Mouse (Mus musculus) right cerebral cortex, postnatal 4 days (tissue): ENCODE results near the gene Defb25.
A peak's percentile ranks its signal among the peaks of the same experiment; 100 is the strongest.

Source experiments
- DNase-seq: peaks from one replicate; pipeline ENCODE4 v3.0.0-alpha.2; 2022

Defb25 gene

GRCm38 (mm10) chr2:152626774-152627591 is 4.1 kb upstream of the Defb25 start, which contains the start of gene Rem1:
Rem1 (plus strand) TSS chr2:152626951.
- no peak for DNase-seq

GRCm38 (mm10) chr2:152625256-152625655 is 2.4 kb upstream of the Defb25 start:
- DNase-seq = no peak

GRCm38 (mm10) chr2:152624566-152624965 is 1.7 kb upstream of the Defb25 start:
- no peak for DNase-seq

- DNase-seq = no peak
These were observed 702 bp downstream of the Defb25 start for GRCm38 (mm10) chr2:152622151-152622550.

DNA sequence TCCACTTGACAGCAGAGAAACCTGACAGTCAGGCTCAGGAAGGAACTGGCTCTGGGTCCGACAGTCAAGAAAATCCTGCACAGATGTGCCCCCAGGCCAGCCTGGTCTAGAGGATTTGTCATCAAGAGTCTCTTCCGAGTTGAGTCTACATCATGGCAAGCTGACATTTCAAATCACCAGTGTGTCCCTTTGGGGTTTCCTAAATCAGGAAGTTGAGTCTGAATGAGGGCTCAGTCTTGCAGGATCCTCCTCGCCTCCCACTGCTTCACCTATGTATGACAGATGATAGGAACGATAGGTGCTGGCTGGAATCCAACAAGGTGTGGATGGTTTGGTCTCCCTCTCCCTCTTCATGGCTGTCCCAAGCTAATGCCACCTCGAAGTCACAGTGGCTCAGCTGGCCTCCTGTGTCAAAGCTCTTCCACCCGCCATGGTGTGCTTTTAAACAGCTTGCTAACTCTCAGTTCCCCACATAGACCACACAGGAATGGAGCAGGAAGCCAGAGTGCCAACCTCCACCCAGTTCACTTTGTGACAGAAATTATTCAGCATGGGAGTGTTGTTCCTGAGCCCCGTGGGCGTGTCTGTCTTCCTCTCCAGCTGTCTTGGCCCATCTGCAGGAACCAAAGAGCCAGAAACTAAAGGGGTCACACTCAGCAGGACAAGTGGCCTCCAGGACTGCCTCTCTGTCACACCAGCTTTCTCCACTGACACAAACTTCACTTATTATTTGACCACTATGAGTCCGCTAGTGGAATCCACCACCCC is 2.3 kb downstream of the Defb25 start:
- no peak for DNase-seq

GRCm38 (mm10) chr2:152617374-152617773 is 5.5 kb downstream of the Defb25 start:
- DNase-seq = no peak

DNA sequence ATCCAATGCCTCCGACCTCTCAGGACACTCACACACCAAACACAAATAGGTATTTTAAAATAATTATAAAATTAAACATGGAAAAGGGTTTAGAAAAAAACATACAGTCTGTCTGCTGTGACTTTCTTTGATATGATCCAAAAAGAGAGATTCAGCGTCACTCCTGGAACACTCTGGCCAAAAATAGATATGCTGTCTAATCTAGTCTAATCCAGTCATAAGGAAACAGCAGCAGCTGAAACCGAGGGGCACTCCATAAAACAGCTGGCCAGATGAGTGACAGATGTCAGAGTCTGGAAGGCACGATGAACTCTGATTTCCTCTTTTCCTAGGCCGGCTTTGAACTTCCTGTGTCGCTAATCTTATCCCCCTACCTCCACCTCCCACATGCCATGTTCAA is 6.4 kb downstream of the Defb25 start:
- no peak for DNase-seq

- DNase-seq = peak; percentile 21
These were observed 7.3 kb downstream of the Defb25 start for GRCm38 (mm10) chr2:152615563-152615962.

DNA sequence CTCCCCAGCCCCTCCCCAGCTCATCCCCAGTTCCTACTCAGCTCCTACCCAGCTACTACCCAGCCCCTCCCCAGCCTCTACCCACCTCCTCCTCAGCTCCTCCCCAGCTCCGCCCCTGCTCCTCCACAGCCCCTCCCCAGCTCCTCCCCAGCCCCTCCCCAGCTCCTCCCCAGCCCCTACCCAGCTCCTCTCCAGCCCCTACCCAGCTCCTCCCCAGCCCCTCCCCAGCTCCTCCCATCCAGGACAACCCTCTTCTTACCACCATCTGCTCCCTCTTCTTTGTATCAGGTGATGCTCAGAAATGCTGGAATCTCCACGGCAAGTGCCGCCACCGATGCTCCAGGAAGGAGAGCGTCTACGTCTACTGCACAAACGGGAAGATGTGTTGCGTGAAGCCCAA is 10.7 kb downstream of the Defb25 start:
- DNase-seq = no peak

GRCm38 (mm10) chr2:152608719-152609118 is 14.1 kb downstream of the Defb25 start:
- no peak for DNase-seq

- DNase-seq = no peak
These were observed 15.1 kb downstream of the Defb25 start for GRCm38 (mm10) chr2:152607746-152608145.

DNA sequence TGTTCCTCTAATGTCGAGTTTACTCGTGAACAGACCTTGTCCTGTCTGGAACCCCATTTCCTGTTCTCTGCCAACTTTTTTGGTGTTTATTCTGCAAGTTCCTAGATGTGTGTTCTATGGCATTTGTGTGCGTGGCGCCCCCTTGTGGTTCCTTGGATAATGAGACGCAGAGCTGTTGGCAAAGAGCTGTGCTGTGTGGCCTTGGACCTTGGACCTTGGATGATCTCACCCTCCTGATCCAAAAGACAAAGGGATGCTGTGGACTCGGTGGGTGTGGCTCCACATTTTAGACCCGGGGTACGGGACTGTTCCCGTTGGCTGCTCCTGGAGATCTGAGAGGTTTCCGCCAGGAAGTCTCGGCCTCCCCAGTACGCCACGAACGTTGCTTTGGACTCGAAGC is 18.8 kb downstream of the Defb25 start, which contains the start of gene Defb36:
Gene Defb36, plus strand, starts transcription at position 271 of the 400 bp plus-strand sequence.
- DNase-seq = peak; percentile 22

- DNase-seq = no peak
These were observed 21.4 kb downstream of the Defb25 start for GRCm38 (mm10) chr2:152601275-152601960.

GRCm38 (mm10) chr2:152600076-152600475 is 22.8 kb downstream of the Defb25 start:
- DNase-seq = no peak

- DNase-seq = no peak
These were observed 23.6 kb downstream of the Defb25 start, which contains the start of gene Defb45 for GRCm38 (mm10) chr2:152599299-152599698. Defb45 (minus strand) TSS chr2:152599399.

- no peak for DNase-seq
These were observed 33.8 kb downstream of the Defb25 start for GRCm38 (mm10) chr2:152589021-152589420.

GRCm38 (mm10) chr2:152588450-152588849 is 34.4 kb downstream of the Defb25 start:
- DNase-seq = no peak

GRCm38 (mm10) chr2:152586926-152587560 is 35.8 kb downstream of the Defb25 start:
- no peak for DNase-seq

DNA sequence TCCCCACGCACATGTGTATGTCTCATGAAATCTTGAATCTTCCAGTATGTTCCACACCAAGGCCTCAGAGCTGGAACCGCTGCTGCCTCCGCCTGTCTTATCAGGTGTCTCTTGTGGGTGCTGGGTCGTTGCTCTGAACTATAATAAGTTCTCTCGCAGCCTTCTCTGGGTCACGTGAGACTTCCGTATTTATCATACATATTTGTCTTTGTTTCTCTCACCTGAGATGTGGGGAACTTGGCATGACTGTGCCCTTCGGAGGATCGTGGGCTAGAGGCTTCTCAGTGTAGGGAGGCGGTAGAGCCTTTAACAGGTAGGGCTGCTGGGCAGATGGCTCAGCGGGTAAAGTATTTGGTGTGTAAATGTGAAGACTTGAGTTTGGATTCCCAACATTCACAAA is 42.2 kb downstream of the Defb25 start:
- no peak for DNase-seq

GRCm38 (mm10) chr2:152580107-152580506 is 42.7 kb downstream of the Defb25 start, which contains the start of gene Defb19:
Defb19 (minus strand) TSS chr2:152580312.
- no peak for DNase-seq

GRCm38 (mm10) chr2:152573484-152573883 is 49.4 kb downstream of the Defb25 start:
- no peak for DNase-seq
